Mouse (Mus musculus) lung, adult 2 months (tissue): Measurements from ENCODE around the gene Pgbd5. TPM values are rescaled to one million over a fixed set of nuclear protein-coding genes. Genes with fewer than 3 reads are reported as not detected.

Experiments used
- DNase-seq: peaks from one replicate; pipeline ENCODE4 v3.0.0; 2022
- H3K4me1 ChIP-seq: fragments of 200-500 bp; 2 replicates; pipeline ENCODE4 v1.6.1; 2011; ENCODE audit warnings: low read length; ENCODE audit not compliant: control insufficient read depth, insufficient read depth
- H3K4me3 ChIP-seq: fragments of 200-500 bp; replicated peaks from 2 replicates; pipeline ENCODE3; 2011; ENCODE audit warnings: low read depth, mild to moderate bottlenecking, control low read depth, low read length; ENCODE audit errors: extremely low read depth
- CTCF ChIP-seq: fragments of 200-500 bp; IDR thresholded peaks from 2 replicates; pipeline ENCODE4 v1.5.1; 2011; ENCODE audit warnings: mild to moderate bottlenecking, low read length, control low read depth; ENCODE audit not compliant: insufficient read depth
- POLR2A ChIP-seq: fragments of 200-500 bp; IDR thresholded peaks from 2 replicates; pipeline ENCODE4 v1.6.1; 2011; ENCODE audit warnings: low read depth, mild to moderate bottlenecking, control low read depth, low read length, borderline replicate concordance; ENCODE audit errors: extremely low read depth
- WGBS: fragments of 180-500 bp; shearing (Covaris S2); methylation state at CpG from one replicate; pipeline ENCODE4 v1.1.7; 2018; 5-methylcytosine and 5-hydroxymethylcytosine counted together
- polyA plus RNA-seq: library from polyadenylated mRNA; depleted of rRNA; stranded (reverse); fragments of >200 nt; gene quantifications from 2 replicates; pipeline ENCODE4 v1.2.3, GENCODE M21; 2012

The Pgbd5 gene
- polyA plus RNA-seq, 1 experiment = 0.46 TPM

GRCm38 (mm10) chr8:124413244-124413965 lies 26.1 kb downstream of the Pgbd5 start:
- no peak overlapping the region for H3K4me3 ChIP-seq
- H3K4me1 ChIP-seq = no peaks in the 10 kb centered on the region
- DNase-seq = no peak
- 69% methylated on average over 11 of the region's 11 CpGs for WGBS
- no peak for TF ChIP-seq CTCF
- TF ChIP-seq POLR2A = no peak

DNA sequence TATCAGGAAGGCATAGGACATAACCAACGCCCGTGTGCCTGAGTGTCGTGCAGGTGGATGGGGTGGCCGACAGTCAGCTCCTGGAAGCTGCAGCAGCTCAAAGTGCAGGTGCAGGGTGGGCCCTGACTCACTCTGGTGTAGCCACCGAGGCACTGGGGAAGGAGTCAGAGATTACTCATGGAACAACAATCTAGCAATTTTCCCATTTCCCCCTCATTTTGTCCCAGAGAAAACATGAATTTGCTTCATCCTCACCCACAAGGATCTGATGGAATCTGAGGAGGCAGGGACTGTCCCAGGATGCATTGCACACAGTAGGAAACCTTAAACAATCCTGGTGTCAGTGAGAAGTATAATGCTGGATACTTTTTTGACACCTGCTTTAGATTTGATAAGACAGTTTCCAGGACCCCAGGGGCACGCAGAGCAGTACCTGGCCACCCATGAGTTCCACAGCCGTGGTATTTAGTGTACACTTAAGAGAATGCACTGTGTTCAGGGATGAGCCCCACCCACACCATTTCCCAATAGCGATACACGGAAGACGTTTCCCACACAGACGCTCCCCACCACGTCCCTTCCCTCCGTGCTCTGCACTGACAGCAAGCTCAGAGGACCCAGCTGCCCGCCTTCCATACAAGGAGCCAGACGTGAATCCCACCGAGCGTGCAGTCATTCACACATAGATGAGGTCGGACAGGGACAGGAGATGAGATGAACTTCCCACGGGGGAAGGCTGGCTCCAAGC lies 26.8 kb downstream of the Pgbd5 start:
- Histone ChIP-seq H3K4me1 (no peaks in the 10 kb centered on the region), H3K4me3 (no peak overlapping the region)
- TF ChIP-seq POLR2A = no peak
- no peak for TF ChIP-seq CTCF
- DNase-seq = no peak
- WGBS = 69% methylated on average over 19 of the region's 19 CpGs

- TF ChIP-seq POLR2A (no peak), CTCF (no peak)
- Histone ChIP-seq H3K4me1 (no peaks in the 10 kb centered on the region), H3K4me3 (no peak overlapping the region)
- no peak for DNase-seq
- 74% methylated on average over 11 of the region's 12 CpGs for WGBS
Measured at GRCm38 (mm10) chr8:124404471-124405260, 34.8 kb downstream of the Pgbd5 start.

DNA sequence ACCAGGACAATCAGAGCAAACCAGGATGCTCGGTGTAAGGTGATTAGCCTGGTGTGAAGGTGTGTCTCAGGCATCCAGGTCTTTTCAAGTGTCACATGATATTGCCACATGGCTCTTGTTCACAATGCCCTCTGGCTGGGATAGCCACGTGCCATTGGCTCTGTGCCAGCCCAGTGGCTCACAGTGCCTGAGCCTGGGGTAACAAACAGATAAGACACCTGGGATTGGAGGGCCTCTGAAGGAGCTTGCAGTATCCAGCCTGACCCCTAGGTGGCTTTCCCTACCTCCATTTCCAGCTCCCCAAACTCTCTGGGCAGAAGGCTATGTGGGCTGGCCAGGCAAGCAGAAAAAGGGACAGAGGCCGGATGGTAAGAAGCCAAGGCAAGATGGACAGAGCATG lies 35.6 kb downstream of the Pgbd5 start:
- TF ChIP-seq POLR2A = no peak
- peak; percentile 51 for TF ChIP-seq CTCF

GRCm38 (mm10) chr8:124399403-124399861 lies 40.0 kb downstream of the Pgbd5 start:
- 79% methylated on average over 11 of the region's 11 CpGs for WGBS
- DNase-seq = no peak
- TF ChIP-seq CTCF (no peak), POLR2A (no peak)
- no peak overlapping the region for H3K4me3 ChIP-seq
- H3K4me1 ChIP-seq = no peaks in the 10 kb centered on the region

More for the DNA sequence above, 35.6 kb downstream of the Pgbd5 start:
- peak; percentile 9 for DNase-seq
- Histone ChIP-seq H3K4me1 (no peaks in the 10 kb centered on the region), H3K4me3 (no peak overlapping the region)
- WGBS = 36% methylated on average over 3 of the region's 3 CpGs

DNA sequence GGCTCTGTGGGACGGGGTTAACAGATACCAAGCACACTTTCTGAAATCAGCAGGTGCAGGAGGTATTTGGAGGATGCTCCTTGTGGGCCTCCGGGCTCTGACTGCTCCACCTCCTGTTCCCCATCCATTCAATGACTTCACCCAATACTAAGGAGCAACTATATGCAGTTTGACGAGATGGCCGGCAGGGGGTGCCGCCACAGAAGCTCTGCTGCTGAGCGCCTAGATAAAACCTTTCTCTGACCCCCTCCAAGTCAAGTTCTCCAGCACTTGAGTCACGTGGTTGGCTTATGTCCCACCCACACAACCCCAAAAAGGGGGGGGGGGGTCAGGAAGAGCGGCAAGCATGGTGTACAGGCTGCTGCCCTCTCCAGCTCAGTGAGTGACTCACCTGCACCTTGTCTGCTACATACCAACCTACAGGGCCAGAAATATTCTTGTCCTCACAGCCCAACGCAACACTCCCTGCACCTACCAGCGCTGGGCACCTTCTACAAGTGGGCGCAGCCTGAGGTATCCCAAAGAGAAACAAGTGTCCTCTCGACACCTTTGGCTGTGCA lies 40.5 kb downstream of the Pgbd5 start:
- peak; percentile 5 for DNase-seq
- 26% methylated on average over 12 of the region's 12 CpGs for WGBS
- Histone ChIP-seq H3K4me1 (no peaks in the 10 kb centered on the region), H3K4me3 (no peak overlapping the region)
- TF ChIP-seq POLR2A = no peak
- peak; percentile 43 for TF ChIP-seq CTCF

GRCm38 (mm10) chr8:124397321-124398065 lies 42.0 kb downstream of the Pgbd5 start:
- TF ChIP-seq CTCF = no peak
- TF ChIP-seq POLR2A = no peak
- whole genome bisulfite sequencing = 63% methylated on average over 11 of the region's 11 CpGs

GRCm38 (mm10) chr8:124396531-124396930 lies 42.9 kb downstream of the Pgbd5 start:
- Histone ChIP-seq H3K4me3 (no peak overlapping the region), H3K4me1 (no peaks in the 10 kb centered on the region)
- no peak for DNase-seq
- no peak for TF ChIP-seq CTCF
- TF ChIP-seq POLR2A = no peak
- 85% methylated on average over 2 of the region's 2 CpGs for WGBS

More at GRCm38 (mm10) chr8:124397321-124398065, 42.0 kb downstream of the Pgbd5 start:
- no peaks in the 10 kb centered on the region for H3K4me1 ChIP-seq
- no peak overlapping the region for H3K4me3 ChIP-seq
- DNase-seq = no peak

DNA sequence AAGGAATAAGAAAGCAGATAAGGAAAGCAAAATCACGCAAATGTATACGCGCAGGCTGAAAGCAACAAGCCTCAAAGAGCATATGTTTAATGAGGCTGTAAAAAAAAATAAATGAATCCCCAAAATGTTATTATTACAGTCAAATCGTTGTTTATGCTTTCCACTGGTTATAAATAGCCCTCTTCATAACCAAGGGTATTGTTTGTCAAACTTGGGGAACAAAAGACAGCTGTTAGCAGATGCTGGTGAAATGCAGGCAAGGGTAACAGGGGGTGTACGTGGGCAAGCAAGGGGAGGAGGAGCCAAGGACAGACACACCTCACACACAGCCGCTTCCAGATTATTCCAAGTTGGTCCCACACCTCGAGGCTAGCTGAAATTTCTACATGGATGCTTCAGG lies 44.1 kb downstream of the Pgbd5 start:
- Histone ChIP-seq H3K4me3 (no peak overlapping the region), H3K4me1 (no peaks in the 10 kb centered on the region)
- TF ChIP-seq POLR2A (no peak), CTCF (no peak)
- WGBS = 43% methylated on average over 7 of the region's 7 CpGs
- DNase-seq = no peak
